Mouse (Mus musculus) neural tube, embryonic 13.5 days (tissue): ENCODE measurements around the gene Tbc1d4. TPM values are rescaled to one million over a fixed set of nuclear protein-coding genes. Genes with fewer than 3 reads are reported as not detected.

ENCODE experiments used
- ATAC-seq: fragments of 200-750 bp; cut with Nextera tagmentation; 2 replicates; pipeline ENCODE4 v1.8.0; 2017; ENCODE audit warnings: low read depth, mild to moderate bottlenecking, moderate TSS enrichment, moderate library complexity
- H3K27ac ChIP-seq: fragments of 300-500 bp; sonication (generic); replicated peaks from 2 replicates; pipeline ENCODE4 v1.5.1; 2015; ENCODE audit warnings: moderate library complexity, mild to moderate bottlenecking, inconsistent platforms
- H3K27me3 ChIP-seq: fragments of 300-500 bp; sonication (generic); 2 replicates; pipeline ENCODE4 v1.6.1; 2015; ENCODE audit warnings: mild to moderate bottlenecking, inconsistent platforms
- H3K36me3 ChIP-seq: fragments of 300-500 bp; sonication (generic); 2 replicates; pipeline ENCODE4 v1.6.1; 2015; ENCODE audit warnings: mild to moderate bottlenecking, inconsistent platforms
- H3K4me1 ChIP-seq: fragments of 300-500 bp; sonication (generic); replicated peaks from 2 replicates; pipeline ENCODE4 v1.6.1; 2015; ENCODE audit warnings: inconsistent platforms
- H3K4me2 ChIP-seq: fragments of 300-500 bp; sonication (generic); 2 replicates; pipeline ENCODE4 v1.6.1; 2015; ENCODE audit warnings: inconsistent platforms, mild to moderate bottlenecking, moderate library complexity
- H3K4me3 ChIP-seq: fragments of 300-500 bp; sonication (generic); 2 replicates; pipeline ENCODE4 v1.5.1; 2015; ENCODE audit warnings: mild to moderate bottlenecking, inconsistent platforms
- H3K9ac ChIP-seq: fragments of 300-500 bp; sonication (generic); 2 replicates; pipeline ENCODE4 v1.6.1; 2015; ENCODE audit warnings: moderate library complexity, mild to moderate bottlenecking, inconsistent platforms
- H3K9me3 ChIP-seq: fragments of 300-500 bp; sonication (generic); 2 replicates; pipeline ENCODE4 v1.6.1; 2016; ENCODE audit warnings: inconsistent platforms
- WGBS: fragments of 180-500 bp; shearing (Covaris S2); methylation state at CpG from one replicate; pipeline ENCODE4 v1.1.7; 2015; 5-methylcytosine and 5-hydroxymethylcytosine counted together
- polyA plus RNA-seq: library from polyadenylated mRNA; unstranded; fragments of >200 nt; fragmentation: Nextera tagmentation; extraction: Ambion mirVana; gene quantifications from 2 replicates; pipeline ENCODE4 v1.2.1, GENCODE M21; 2015

The Tbc1d4 gene
- polyA plus RNA-seq, 1 experiment from 2014 or later: 5.4 TPM

DNA sequence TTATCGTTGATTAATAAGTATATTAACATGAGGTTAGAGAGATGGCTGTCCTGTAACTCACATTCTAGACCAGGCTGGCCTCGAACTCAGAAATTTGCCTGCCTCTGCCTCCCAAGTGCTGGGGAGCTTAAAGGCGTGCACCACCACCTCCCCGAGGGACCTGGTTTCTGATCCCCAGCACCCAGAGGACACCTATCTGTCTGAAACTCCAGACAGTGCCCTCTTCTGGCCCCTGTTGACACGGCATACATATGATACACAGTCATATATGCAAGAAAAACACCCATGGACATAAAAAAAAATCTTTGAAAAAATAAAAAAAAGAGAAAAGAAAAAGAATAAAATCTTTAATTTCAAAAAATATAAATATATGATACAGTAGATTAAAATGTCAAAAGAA, 8.7 kb upstream of the Tbc1d4 start:
- no peak for ATAC-seq
- Histone ChIP-seq H3K27ac (no peak overlapping the region), H3K27me3 (no peaks in the 10 kb centered on the region), H3K4me1 (no peaks in the 10 kb centered on the region), H3K9ac (no peak overlapping the region), H3K4me3 (no peak overlapping the region), H3K36me3 (no peaks in the 10 kb centered on the region), H3K9me3 (no peaks in the 10 kb centered on the region), H3K4me2 (no peak overlapping the region)
- 88% methylated on average over 5 of the region's 5 CpGs for WGBS

DNA sequence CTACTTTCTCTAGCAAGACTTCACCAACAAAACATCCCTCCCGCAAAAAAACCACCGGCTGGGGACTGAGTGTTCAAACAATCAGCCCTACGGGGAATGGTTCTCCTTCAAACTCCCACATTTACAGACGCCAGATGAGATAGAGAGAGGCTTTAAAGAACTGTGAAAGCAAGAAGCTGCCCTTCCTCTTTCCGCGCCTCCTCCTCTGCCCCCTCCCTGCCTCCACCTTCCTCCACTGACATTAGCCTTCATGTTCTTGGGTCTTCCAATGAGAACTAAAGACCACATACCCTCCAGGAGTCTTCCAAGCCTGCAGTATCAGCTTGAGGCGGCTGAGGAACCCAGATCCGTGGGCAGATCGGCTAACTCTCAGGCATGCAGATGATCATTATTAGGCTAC, 7.2 kb upstream of the Tbc1d4 start:
- no peak overlapping the region for H3K27ac ChIP-seq
- H3K4me1 ChIP-seq: no peaks in the 10 kb centered on the region
- H3K4me3 ChIP-seq: no peak overlapping the region
- WGBS: 81% methylated on average over 9 of the region's 9 CpGs
- no peak overlapping the region for H3K4me2 ChIP-seq
- ATAC-seq: no peak
- no peaks in the 10 kb centered on the region for H3K9me3 ChIP-seq
- no peak overlapping the region for H3K9ac ChIP-seq
- H3K27me3 ChIP-seq: no peaks in the 10 kb centered on the region
- no peaks in the 10 kb centered on the region for H3K36me3 ChIP-seq

DNA sequence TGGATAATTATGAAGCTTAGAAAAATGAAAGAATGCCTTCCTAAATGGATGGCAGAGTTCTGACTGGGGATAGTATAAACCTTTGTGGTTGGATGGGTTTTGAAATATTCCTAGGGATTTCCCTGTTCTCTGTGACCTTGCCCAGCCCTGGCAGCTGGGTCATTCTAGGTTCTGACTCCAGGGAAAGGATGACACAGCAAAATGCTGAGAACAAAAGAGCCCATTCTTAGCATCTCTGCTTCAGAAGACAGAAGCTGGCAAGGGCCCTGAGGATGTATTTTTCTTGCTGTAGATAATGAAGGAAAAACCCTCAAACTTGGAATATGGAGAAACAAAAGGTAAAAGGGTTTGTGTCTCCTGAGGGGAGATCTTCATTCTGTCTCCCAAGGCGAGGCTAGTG, 4.2 kb upstream of the Tbc1d4 start:
- no peak overlapping the region for H3K4me2 ChIP-seq
- H3K9me3 ChIP-seq: no peaks in the 10 kb centered on the region
- no peak overlapping the region for H3K9ac ChIP-seq
- H3K4me3 ChIP-seq: no peak overlapping the region
- no peaks in the 10 kb centered on the region for H3K4me1 ChIP-seq
- no peak for ATAC-seq
- H3K27me3 ChIP-seq: 0 out of 2 replicates have a peak, but pooled peaks cover under 1% of the 10 kb centered on the region
- H3K27ac ChIP-seq: no peak overlapping the region
- no peaks in the 10 kb centered on the region for H3K36me3 ChIP-seq
- WGBS: 61% methylated on average over 1 of the region's 1 CpGs

DNA sequence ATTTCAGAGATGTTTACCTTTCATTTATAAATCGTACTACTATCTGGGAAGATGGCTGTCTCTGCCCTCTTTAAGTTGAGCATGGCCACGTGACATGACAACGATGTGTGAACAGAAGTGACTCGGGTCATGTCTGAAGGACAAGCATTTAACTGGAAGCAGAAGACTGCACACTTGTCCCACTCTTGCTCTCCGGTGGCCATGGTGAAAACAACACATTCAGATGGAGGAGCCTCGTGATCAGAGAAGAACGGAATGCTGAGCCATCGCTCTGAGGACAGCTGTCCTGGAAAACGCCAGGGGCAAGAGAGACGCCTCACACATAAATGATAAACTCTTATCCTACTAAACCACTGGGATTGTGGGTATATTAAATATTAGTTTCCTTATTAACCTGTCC, 1.7 kb upstream of the Tbc1d4 start:
- peaks cover 9% of the 10 kb centered on the region for H3K4me1 ChIP-seq
- no peak for ATAC-seq
- H3K9me3 ChIP-seq: no peaks in the 10 kb centered on the region
- H3K36me3 ChIP-seq: no peaks in the 10 kb centered on the region
- H3K27ac ChIP-seq: no peak overlapping the region
- H3K9ac ChIP-seq: no peak overlapping the region
- H3K27me3 ChIP-seq: peaks cover 13% of the 10 kb centered on the region; the same call in 1 of the 2 replicates
- WGBS: 85% methylated on average over 10 of the region's 10 CpGs
- no peak overlapping the region for H3K4me3 ChIP-seq
- H3K4me2 ChIP-seq: no peak overlapping the region

DNA sequence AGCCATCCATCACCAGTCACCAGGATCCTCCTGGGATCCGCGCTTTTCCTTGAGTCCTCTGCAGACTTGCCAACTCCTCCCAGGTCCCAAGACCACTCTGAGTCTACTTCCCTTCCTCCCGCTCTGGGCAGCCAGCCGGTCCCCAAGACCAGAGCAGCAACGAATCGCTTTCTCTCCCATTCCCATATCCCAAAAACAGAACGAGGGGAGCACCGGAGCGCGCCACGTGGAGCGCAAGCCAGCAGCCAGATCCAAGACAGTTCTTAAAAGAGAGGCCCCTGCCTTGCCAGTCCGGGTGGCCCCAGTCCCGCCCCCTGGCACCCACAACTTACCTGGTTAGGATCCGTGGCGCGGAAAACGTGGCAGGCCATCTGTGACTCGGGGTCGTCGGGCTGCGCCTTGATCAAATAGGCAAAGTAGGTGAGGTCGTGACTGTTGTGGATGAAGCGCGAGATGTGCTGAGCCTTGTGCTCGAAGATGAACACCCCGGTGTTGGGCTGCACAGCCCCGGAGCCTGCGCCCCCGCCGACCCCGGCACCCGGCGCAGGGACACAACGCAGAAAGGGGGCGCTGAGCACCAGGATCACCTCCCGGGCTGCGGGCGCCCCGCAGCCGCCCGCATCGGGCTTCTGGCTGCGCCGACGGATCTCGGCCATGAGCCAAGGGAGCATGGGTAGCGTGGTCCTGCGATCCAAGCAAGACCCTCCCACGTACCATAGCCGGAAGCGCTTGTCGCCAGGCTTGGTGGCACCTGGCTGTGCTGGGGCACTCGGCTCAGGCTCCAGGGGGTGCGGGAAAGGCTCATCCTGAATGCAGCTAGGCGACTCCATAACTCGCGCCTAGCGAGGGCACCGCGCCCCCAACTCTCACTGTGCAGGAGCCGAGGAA, 1.1 kb downstream of the Tbc1d4 start:
- Histone ChIP-seq H3K36me3 (no peaks in the 10 kb centered on the region), H3K4me1 (peaks cover 9% of the 10 kb centered on the region), H3K9ac (peak overlapping the region; percentile 79), H3K27ac (peak overlapping the region; percentile 54), H3K4me2 (peak overlapping the region; percentile 94), H3K27me3 (peaks cover 13% of the 10 kb centered on the region; the same call in 1 of the 2 replicates), H3K9me3 (no peaks in the 10 kb centered on the region), H3K4me3 (peak overlapping the region; percentile 85)
- under 1% methylated on average over 60 of the region's 62 CpGs for WGBS
- peak; percentile 67 for ATAC-seq

DNA sequence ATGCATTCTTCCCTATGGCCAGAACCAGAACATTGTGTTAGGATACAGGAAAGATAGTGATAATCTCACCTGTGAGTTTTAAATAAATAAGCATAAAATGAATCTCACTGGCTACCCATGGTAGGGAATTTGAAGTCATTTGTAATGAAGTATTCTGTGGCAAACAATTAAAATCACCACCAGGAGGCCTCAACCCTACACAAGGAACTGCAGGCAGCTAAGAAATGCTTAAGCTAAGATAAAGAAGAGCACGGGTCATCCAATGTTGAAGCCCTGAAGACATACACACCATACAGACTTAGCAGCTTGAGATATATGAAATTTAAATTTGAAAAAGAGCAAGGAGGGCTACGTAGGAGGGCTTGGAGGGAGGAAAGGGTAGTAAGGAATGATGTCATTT, 3.1 kb downstream of the Tbc1d4 start:
- 74% methylated on average over 2 of the region's 2 CpGs for WGBS
- Histone ChIP-seq H3K4me3 (no peak overlapping the region), H3K27me3 (peaks cover 13% of the 10 kb centered on the region; the same call in 1 of the 2 replicates), H3K27ac (no peak overlapping the region), H3K4me1 (peaks cover 9% of the 10 kb centered on the region), H3K9me3 (no peaks in the 10 kb centered on the region), H3K36me3 (no peaks in the 10 kb centered on the region), H3K4me2 (no peak overlapping the region), H3K9ac (no peak overlapping the region)
- ATAC-seq: no peak

DNA sequence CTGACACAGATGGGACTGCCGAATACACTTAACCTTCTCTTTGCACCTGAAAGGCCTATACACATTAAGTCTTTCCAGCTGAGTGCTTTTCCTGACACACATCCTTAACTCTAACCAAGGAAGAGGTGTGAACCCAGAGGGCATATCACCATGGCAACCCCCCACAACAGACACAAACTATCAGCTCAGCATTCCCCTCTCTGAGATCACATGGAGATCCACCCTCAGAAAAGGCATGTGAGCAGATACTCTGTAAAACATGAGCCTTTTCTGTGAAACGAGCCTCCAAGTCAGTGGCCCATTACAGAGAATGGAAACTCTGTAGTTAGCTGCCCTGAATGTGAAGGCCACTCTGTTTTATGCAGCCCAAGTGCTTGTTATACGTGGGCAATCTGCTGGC, 6.1 kb downstream of the Tbc1d4 start:
- no peak overlapping the region for H3K9ac ChIP-seq
- H3K27ac ChIP-seq: no peak overlapping the region
- H3K36me3 ChIP-seq: no peaks in the 10 kb centered on the region
- peaks cover 7% of the 10 kb centered on the region for H3K4me1 ChIP-seq
- WGBS: 44% methylated on average over 3 of the region's 3 CpGs
- H3K9me3 ChIP-seq: no peaks in the 10 kb centered on the region
- peaks cover 9% of the 10 kb centered on the region; the same call in 1 of the 2 replicates for H3K27me3 ChIP-seq
- no peak overlapping the region for H3K4me2 ChIP-seq
- no peak for ATAC-seq
- H3K4me3 ChIP-seq: no peak overlapping the region

DNA sequence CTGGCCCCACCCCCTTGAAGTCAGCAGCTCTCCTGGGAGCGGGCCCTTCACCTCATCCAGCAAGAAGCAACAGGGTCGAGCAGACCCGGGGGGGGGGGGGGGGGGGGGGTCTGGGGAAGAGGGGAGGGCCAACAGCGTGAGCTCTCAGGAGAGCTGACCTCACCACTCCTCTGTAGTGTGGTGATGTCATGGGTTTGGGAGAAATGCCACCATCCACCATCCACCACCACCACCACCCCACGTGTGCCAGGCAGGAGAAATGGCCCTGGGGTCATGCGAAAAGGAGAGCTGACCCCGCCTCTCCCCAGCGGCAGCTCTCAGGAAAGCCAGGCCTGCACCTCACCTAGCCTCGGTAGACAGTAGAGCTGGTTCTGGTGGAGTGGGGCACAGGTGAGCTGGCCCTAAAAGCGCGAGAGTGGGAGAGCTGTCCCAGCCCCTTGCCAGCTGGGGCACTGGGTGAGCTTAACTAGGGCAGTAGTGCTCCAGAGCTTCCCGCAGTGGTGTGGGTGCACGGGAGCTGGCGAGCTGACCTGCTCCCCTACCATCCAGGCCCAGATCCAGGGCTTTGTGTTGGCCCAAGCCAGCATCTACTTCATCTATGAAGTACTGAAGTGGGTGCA, 11.8 kb downstream of the Tbc1d4 start:
- no peak overlapping the region for H3K4me3 ChIP-seq
- no peak overlapping the region for H3K4me2 ChIP-seq
- H3K27me3 ChIP-seq: no peaks in the 10 kb centered on the region
- H3K9me3 ChIP-seq: no peaks in the 10 kb centered on the region
- H3K36me3 ChIP-seq: no peaks in the 10 kb centered on the region
- no peak for ATAC-seq
- WGBS: 86% methylated on average over 14 of the region's 14 CpGs
- no peak overlapping the region for H3K9ac ChIP-seq
- no peak overlapping the region for H3K27ac ChIP-seq
- no peaks in the 10 kb centered on the region for H3K4me1 ChIP-seq

DNA sequence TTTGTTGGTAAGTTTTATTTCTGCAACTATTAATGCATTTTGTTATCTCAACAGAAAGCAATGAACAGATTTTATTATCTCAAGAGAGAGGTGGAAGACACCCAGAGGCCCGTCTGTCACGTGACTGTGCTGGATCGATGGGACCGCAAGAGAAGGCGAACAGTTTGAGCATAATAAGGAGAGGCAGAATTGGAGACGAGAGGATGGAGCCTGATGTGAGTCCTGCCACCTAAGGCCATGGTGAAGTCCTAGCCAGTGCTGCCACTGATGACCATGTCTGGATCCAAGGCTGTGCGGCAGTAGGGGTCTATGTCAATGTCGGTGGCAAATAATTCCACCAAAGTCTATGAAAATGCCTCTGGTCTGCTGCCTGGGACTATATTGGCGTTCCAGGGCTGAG, 12.3 kb downstream of the Tbc1d4 start:
- H3K4me3 ChIP-seq: no peak overlapping the region
- H3K4me2 ChIP-seq: no peak overlapping the region
- H3K9me3 ChIP-seq: no peaks in the 10 kb centered on the region
- H3K27me3 ChIP-seq: no peaks in the 10 kb centered on the region
- no peak overlapping the region for H3K9ac ChIP-seq
- ATAC-seq: no peak
- no peak overlapping the region for H3K27ac ChIP-seq
- WGBS: 92% methylated on average over 9 of the region's 9 CpGs
- no peaks in the 10 kb centered on the region for H3K36me3 ChIP-seq
- H3K4me1 ChIP-seq: no peaks in the 10 kb centered on the region

DNA sequence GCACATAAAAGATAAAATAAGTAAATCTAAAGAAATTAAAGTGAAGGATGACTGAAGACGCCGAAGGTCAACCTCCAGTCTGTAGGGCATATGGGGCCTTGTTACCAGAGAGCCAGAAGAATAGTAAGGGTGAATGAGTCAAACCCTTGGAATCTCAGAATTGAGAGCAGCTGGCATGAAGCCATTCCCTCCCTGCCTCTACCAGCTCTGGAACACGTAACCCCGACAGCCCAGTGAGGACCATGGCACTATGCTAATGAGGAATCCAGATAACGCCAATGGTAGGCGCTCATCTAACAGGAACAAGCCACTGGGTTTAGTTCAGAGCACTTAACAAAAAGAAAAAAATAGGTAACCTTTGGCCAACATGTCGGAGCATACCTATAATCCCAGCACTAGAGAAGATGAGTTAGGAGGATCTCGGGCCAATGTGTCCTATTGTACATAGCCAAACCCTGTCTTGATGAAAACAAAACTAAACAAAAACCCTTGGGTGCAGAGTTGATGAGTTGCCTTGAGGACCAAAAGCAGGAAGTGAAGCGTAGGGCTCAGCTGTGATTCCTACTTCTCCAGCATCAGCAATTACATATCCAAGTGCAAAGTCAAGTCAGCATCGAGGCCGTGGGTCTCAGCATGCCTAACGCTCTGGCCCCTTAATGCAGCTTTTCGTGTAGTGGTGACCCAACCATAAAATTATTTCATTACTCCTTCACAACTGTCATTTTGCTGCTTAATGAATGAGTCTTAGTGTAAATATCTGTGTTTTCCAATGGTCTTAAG, 13.5 kb downstream of the Tbc1d4 start:
- Histone ChIP-seq H3K9ac (no peak overlapping the region), H3K4me3 (no peak overlapping the region), H3K4me1 (no peaks in the 10 kb centered on the region), H3K9me3 (no peaks in the 10 kb centered on the region), H3K36me3 (no peaks in the 10 kb centered on the region), H3K27me3 (no peaks in the 10 kb centered on the region), H3K27ac (no peak overlapping the region), H3K4me2 (no peak overlapping the region)
- WGBS: 91% methylated on average over 13 of the region's 13 CpGs
- no peak for ATAC-seq

DNA sequence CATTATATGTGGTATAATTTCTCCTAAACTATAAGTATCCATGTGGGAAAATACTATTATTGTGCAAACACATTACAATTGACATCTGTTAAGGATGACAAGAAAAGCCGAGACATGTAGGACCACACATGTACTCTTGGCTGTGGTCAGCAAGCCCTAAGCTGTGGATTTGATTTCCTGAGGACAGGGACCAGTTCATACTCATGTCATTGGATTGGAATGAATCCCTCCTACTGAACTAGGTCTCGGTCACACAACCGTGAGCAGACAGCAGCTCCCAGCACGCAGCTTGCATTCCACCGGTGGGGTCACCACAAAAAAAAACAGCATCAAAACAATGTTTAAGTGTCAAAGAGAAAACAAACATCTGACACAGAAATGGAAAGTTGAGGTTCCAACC, 15.0 kb downstream of the Tbc1d4 start:
- WGBS: 82% methylated on average over 5 of the region's 5 CpGs
- Histone ChIP-seq H3K4me2 (no peak overlapping the region), H3K27me3 (no peaks in the 10 kb centered on the region), H3K9me3 (no peaks in the 10 kb centered on the region), H3K27ac (no peak overlapping the region), H3K4me1 (no peaks in the 10 kb centered on the region), H3K9ac (no peak overlapping the region), H3K4me3 (no peak overlapping the region), H3K36me3 (no peaks in the 10 kb centered on the region)
- ATAC-seq: no peak

DNA sequence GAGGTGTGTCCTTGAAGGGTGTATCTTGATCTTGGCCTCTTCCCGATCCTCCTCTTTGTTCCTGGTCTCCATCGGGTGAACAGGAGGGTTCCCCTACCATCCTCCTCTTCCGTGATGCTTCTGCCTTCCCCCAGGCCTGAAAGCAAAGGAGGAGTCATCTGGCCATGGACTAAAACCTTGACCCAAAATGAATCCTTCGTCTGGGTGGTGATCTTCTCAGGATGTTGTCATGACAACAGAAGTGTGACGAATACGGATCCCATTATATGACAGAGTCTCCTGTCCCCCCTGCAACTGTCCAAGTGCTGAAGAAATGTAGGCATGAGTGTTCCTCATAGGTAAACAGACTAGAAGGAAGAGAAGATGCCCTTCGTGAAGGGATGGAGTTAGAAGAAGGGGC, 15.7 kb downstream of the Tbc1d4 start:
- H3K9me3 ChIP-seq: no peaks in the 10 kb centered on the region
- no peaks in the 10 kb centered on the region for H3K4me1 ChIP-seq
- H3K36me3 ChIP-seq: no peaks in the 10 kb centered on the region
- H3K27me3 ChIP-seq: no peaks in the 10 kb centered on the region
- no peak overlapping the region for H3K4me2 ChIP-seq
- H3K9ac ChIP-seq: no peak overlapping the region
- no peak for ATAC-seq
- no peak overlapping the region for H3K27ac ChIP-seq
- H3K4me3 ChIP-seq: no peak overlapping the region
- WGBS: 83% methylated on average over 7 of the region's 7 CpGs
